Mouse (Mus musculus) gastrocnemius, adult 18-20 months (tissue): ENCODE data around the gene Asz1. TPM values are rescaled to one million over a fixed set of nuclear protein-coding genes. Genes with fewer than 3 reads are reported as not detected.

Experiments
- DNase-seq: peaks from one replicate; pipeline ENCODE4 v3.0.0; 2021; ENCODE audit warnings: low spot score
- total RNA-seq, 2 experiments: library from RNA; stranded (reverse); gene quantifications; 2 replicates each; pipeline ENCODE4 v1.2.3; 2021

Gene Asz1
- total RNA-seq, 2 experiments from 2014 or later: not detected

DNA sequence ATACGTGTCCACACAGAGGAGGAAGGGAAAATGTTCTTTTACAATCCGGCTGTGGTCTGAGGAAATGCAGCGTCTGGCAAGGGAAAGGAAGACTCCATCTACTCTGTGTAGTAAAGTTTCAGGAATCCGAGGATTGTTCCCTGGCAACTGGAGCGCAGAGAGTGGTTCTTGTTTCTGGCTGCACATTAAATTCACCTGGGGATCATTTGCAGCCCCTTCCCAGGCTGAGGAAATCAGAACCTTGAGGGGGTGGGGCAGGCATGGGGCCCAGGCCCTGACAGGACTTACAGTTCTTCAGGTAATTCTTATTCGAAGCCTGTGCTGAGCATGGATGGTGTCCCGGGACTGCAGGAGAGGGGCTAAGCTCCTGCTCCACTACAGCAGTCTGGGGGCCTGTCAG, 95.5 kb downstream of the Asz1 start:
- no peak for DNase-seq

DNA sequence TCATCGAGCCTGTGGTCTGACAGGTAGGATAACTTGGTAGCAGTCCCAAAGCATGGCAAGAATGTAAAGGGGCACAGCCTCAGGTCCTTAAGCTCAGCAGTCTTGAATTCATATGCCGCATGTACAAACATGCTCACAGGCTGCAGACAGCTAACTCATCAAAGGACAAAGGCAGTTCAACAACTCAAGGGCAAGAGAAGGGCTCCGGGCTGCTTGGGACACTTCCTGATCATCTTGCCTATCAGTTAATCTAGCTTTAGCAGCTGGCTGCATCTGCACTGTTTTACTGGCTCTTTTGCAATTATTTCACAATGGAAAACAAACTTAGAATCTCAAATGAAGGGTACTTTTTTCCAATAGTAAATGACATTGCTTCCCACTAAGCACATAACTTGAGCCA, 101.5 kb downstream of the Asz1 start:
- DNase-seq: no peak

- no peak for DNase-seq
Observed at GRCm38 (mm10) chr6:18002065-18002464, 106.8 kb downstream of the Asz1 start.

Other genes with a start within 250 kb of the Asz1 start
- under 1 TPM; 0.23 to 0.36 TPM for gene Wnt2, start 78.5 kb downstream of the Asz1 start, total RNA-seq
- not detected for gene Cftr, start 61.6 kb upstream of the Asz1 start, total RNA-seq